7 mouse cellular contexts compared by ENCODE assay signal in genomic region chr11:115707313-115708208, GRCm38 (mm10). TPM values are rescaled to one million over a fixed set of nuclear protein-coding genes. Genes with fewer than 3 reads are reported as not detected.
DNase-seq lines count a peak whose midpoint lies in the region; TF ChIP-seq lines count a peak whose summit lies in the region.

No protein-coding gene starts in this region.

- DNase-seq in CD4-positive, CD25-positive, alpha-beta regulatory T cell, adult 2 months (ENCODE audit: low read depth, low spot score), result peak; percentile 67
- DNase-seq in MEL-GATA-1-ER (ENCODE audit: extremely low read depth, low read depth), result peak; percentile 80
- peak; percentile 64 to 76 for DNase-seq in cerebellum, postnatal 10 days
- DNase-seq in gastrocnemius, adult 2 months, result peak; percentile 59
- DNase-seq in kidney, adult 9 months, result peak; percentile 40
- DNase-seq in lung, postnatal 14 days, result peak; percentile 45
- peak; percentile 26 for DNase-seq in right cerebral cortex, postnatal 4 days

- H3K27ac ChIP-seq in gastrocnemius, adult 2 months, result peak overlapping the region; percentile 90

- TF ChIP-seq CTCF in gastrocnemius, adult 2 months (IDR thresholded peaks at IDR 0.05), result no peak

- peak overlapping the region; percentile 99 for H3K4me3 ChIP-seq in gastrocnemius, adult 2 months

- intact Hi-C loops in gastrocnemius, adult 2 months (cut with DNase I), result no loop called here

RNA-seq across cellular contexts. Expression of gene Grb2, which starts 0.8 kb away (rescaled TPM):
- total RNA-seq in gastrocnemius, adult 2 months (2021), result 10 to 100 TPM; 60.3 to 74.7 TPM

RNA-seq across cellular contexts. Expression of gene Tmem94, which starts 57.7 kb away (rescaled TPM):
- total RNA-seq in gastrocnemius, adult 2 months (2021), result 10 to 100 TPM; 90.6 to 99.5 TPM

Comparison
In these comparisons a context has a peak if more than half of its experiments do, and no peak if none do; other contexts are left out.
1. Peak in every context shown above with its lines: DNase-seq, H3K4me3 ChIP-seq and H3K27ac ChIP-seq.
2. DNase-seq: peak in every context shown above with its lines; median percentile 80 in MEL-GATA-1-ER; 70 in cerebellum, postnatal 10 days; 67 in CD4-positive, CD25-positive, alpha-beta regulatory T cell, adult 2 months; 59 in gastrocnemius, adult 2 months; 45 in lung, postnatal 14 days; 40 in kidney, adult 9 months; 26 in right cerebral cortex, postnatal 4 days.